Mouse (Mus musculus) kidney, embryonic 16.5 days (tissue): ENCODE measurements around the gene Ptn. TPM values are rescaled to one million over a fixed set of nuclear protein-coding genes. Genes with fewer than 3 reads are reported as not detected.

Experiments
- ATAC-seq: fragments of 200-750 bp; cut with Nextera tagmentation; 2 replicates; pipeline ENCODE4 v1.8.0; 2017; ENCODE audit warnings: moderate TSS enrichment; ENCODE audit not compliant: low FRiP score, low TSS enrichment
- H3K27ac ChIP-seq: fragments of 300-500 bp; sonication (generic); 2 replicates; pipeline ENCODE4 v1.5.1; 2014; ENCODE audit warnings: low read length
- H3K27me3 ChIP-seq: fragments of 300-500 bp; sonication (generic); 2 replicates; pipeline ENCODE4 v1.6.1; 2014; ENCODE audit warnings: low read length, control low read depth, mixed read lengths; ENCODE audit not compliant: insufficient read depth
- H3K36me3 ChIP-seq: fragments of 300-500 bp; sonication (generic); 2 replicates; pipeline ENCODE4 v1.6.1; 2014; ENCODE audit warnings: low read length, control low read depth, mixed read lengths; ENCODE audit not compliant: insufficient read depth
- H3K4me1 ChIP-seq: fragments of 300-500 bp; sonication (generic); 2 replicates; pipeline ENCODE4 v1.6.1; 2014; ENCODE audit warnings: low read length, control low read depth, mixed read lengths; ENCODE audit not compliant: insufficient read depth
- H3K4me2 ChIP-seq: fragments of 300-500 bp; sonication (generic); replicated peaks from 2 replicates; pipeline ENCODE4 v1.6.1; 2014; ENCODE audit warnings: low read depth, low read length
- H3K4me3 ChIP-seq: fragments of 300-500 bp; sonication (generic); 2 replicates; pipeline ENCODE4 v1.5.1; 2014; ENCODE audit warnings: mild to moderate bottlenecking, low read length
- H3K9ac ChIP-seq: fragments of 300-500 bp; sonication (generic); replicated peaks from 2 replicates; pipeline ENCODE4 v1.6.1; 2014; ENCODE audit warnings: low read length
- H3K9me3 ChIP-seq: fragments of 300-500 bp; sonication (generic); 2 replicates; pipeline ENCODE4 v1.6.1; 2016; ENCODE audit warnings: low read length, control low read depth
- WGBS: fragments of 180-500 bp; shearing (Covaris S2); extraction: QIAGEN DNeasy Blood & Tissue Kit; methylation state at CpG from one replicate; pipeline ENCODE4 v1.1.7; 2014; 5-methylcytosine and 5-hydroxymethylcytosine counted together
- polyA plus RNA-seq: library from polyadenylated mRNA; unstranded; fragments of >200 nt; fragmentation: Nextera tagmentation; extraction: Ambion mirVana; gene quantifications from 2 replicates; pipeline ENCODE4 v1.2.1, GENCODE M21; 2015

Gene Ptn
- polyA plus RNA-seq, 1 experiment from 2014 or later, result 342 TPM

GRCm38 (mm10) chr6:36794535-36794934 is 15.5 kb downstream of the Ptn start:
- Histone ChIP-seq H3K9ac (no peak overlapping the region), H3K27ac (no peak overlapping the region), H3K4me3 (no peak overlapping the region), H3K27me3 (no peaks in the 10 kb centered on the region), H3K4me1 (peaks cover 4% of the 10 kb centered on the region; the same call in 1 of the 2 replicates), H3K4me2 (no peak overlapping the region), H3K9me3 (no peaks in the 10 kb centered on the region), H3K36me3 (no peaks in the 10 kb centered on the region)
- ATAC-seq, result no peak
- WGBS, result 77% methylated on average over 4 of the region's 4 CpGs

GRCm38 (mm10) chr6:36793775-36794174 is 16.2 kb downstream of the Ptn start:
- Histone ChIP-seq H3K4me1 (peaks cover 10% of the 10 kb centered on the region), H3K36me3 (no peaks in the 10 kb centered on the region), H3K9me3 (no peaks in the 10 kb centered on the region), H3K27me3 (no peaks in the 10 kb centered on the region), H3K27ac (no peak overlapping the region), H3K9ac (no peak overlapping the region), H3K4me3 (no peak overlapping the region), H3K4me2 (no peak overlapping the region)
- no peak for ATAC-seq
- WGBS, result 47% methylated on average over 5 of the region's 5 CpGs

- no peak overlapping the region for H3K9ac ChIP-seq
- no peaks in the 10 kb centered on the region for H3K27me3 ChIP-seq
- ATAC-seq, result no peak
- H3K4me3 ChIP-seq, result no peak overlapping the region
- no peaks in the 10 kb centered on the region for H3K9me3 ChIP-seq
- H3K27ac ChIP-seq, result no peak overlapping the region; the same call in 1 of the 2 replicates
- WGBS, result 54% methylated on average over 4 of the region's 4 CpGs
- no peaks in the 10 kb centered on the region for H3K36me3 ChIP-seq
- no peak overlapping the region for H3K4me2 ChIP-seq
- H3K4me1 ChIP-seq, result peaks cover 30% of the 10 kb centered on the region
Measured at GRCm38 (mm10) chr6:36789261-36789660, 20.8 kb downstream of the Ptn start.

- 0 out of 2 replicates have a peak overlapping the region, but pooled peaks have one; percentile 7 for H3K4me2 ChIP-seq
- no peak overlapping the region for H3K9ac ChIP-seq
- H3K27ac ChIP-seq, result peak overlapping the region; percentile 69
- ATAC-seq, result peak; percentile 93
- no peaks in the 10 kb centered on the region for H3K36me3 ChIP-seq
- no peaks in the 10 kb centered on the region for H3K9me3 ChIP-seq
- 34% methylated on average over 12 of the region's 12 CpGs for WGBS
- no peaks in the 10 kb centered on the region for H3K27me3 ChIP-seq
- no peak overlapping the region for H3K4me3 ChIP-seq
- H3K4me1 ChIP-seq, result peaks cover 30% of the 10 kb centered on the region
Measured at GRCm38 (mm10) chr6:36788576-36789191, 21.3 kb downstream of the Ptn start.

- no peak for ATAC-seq
- Histone ChIP-seq H3K4me1 (peaks cover 44% of the 10 kb centered on the region), H3K9ac (no peak overlapping the region), H3K36me3 (no peaks in the 10 kb centered on the region), H3K27me3 (no peaks in the 10 kb centered on the region), H3K27ac (no peak overlapping the region), H3K4me2 (no peak overlapping the region), H3K4me3 (no peak overlapping the region), H3K9me3 (no peaks in the 10 kb centered on the region)
- WGBS, result 36% methylated on average over 3 of the region's 3 CpGs
Measured at GRCm38 (mm10) chr6:36784682-36785208, 25.3 kb downstream of the Ptn start.

- Histone ChIP-seq H3K9ac (no peak overlapping the region), H3K4me2 (no peak overlapping the region), H3K4me3 (no peak overlapping the region), H3K36me3 (no peaks in the 10 kb centered on the region), H3K4me1 (peaks cover 39% of the 10 kb centered on the region), H3K27me3 (no peaks in the 10 kb centered on the region), H3K27ac (0 out of 2 replicates have a peak overlapping the region, but pooled peaks have one; percentile 14), H3K9me3 (no peaks in the 10 kb centered on the region)
- no peak for ATAC-seq
- WGBS, result 74% methylated on average over 4 of the region's 4 CpGs
Measured at GRCm38 (mm10) chr6:36782481-36782880, 27.5 kb downstream of the Ptn start.

GRCm38 (mm10) chr6:36777567-36778337 is 32.3 kb downstream of the Ptn start:
- WGBS, result 44% methylated on average over 7 of the region's 7 CpGs
- ATAC-seq, result peak; percentile 50; the same call in 1 of the 2 replicates
- Histone ChIP-seq H3K27ac (peak overlapping the region; percentile 36), H3K4me3 (no peak overlapping the region), H3K4me2 (no peak overlapping the region; the same call in 1 of the 2 replicates), H3K9me3 (no peaks in the 10 kb centered on the region), H3K4me1 (peaks cover 41% of the 10 kb centered on the region), H3K27me3 (no peaks in the 10 kb centered on the region), H3K36me3 (no peaks in the 10 kb centered on the region), H3K9ac (no peak overlapping the region)

GRCm38 (mm10) chr6:36777039-36777438 is 33.0 kb downstream of the Ptn start:
- ATAC-seq, result no peak

GRCm38 (mm10) chr6:36775647-36776360 is 34.2 kb downstream of the Ptn start:
- no peaks in the 10 kb centered on the region for H3K9me3 ChIP-seq
- no peak overlapping the region for H3K9ac ChIP-seq
- no peak overlapping the region for H3K27ac ChIP-seq
- H3K4me3 ChIP-seq, result no peak overlapping the region
- no peak for ATAC-seq
- 60% methylated on average over 10 of the region's 10 CpGs for WGBS
- peaks cover 30% of the 10 kb centered on the region for H3K4me1 ChIP-seq
- H3K4me2 ChIP-seq, result no peak overlapping the region
- no peaks in the 10 kb centered on the region for H3K27me3 ChIP-seq
- no peaks in the 10 kb centered on the region for H3K36me3 ChIP-seq

More at GRCm38 (mm10) chr6:36777039-36777438, 33.0 kb downstream of the Ptn start:
- Histone ChIP-seq H3K4me1 (peaks cover 34% of the 10 kb centered on the region), H3K27ac (peak overlapping the region; percentile 36; the same call in 1 of the 2 replicates), H3K36me3 (no peaks in the 10 kb centered on the region), H3K27me3 (no peaks in the 10 kb centered on the region), H3K4me3 (no peak overlapping the region), H3K9ac (no peak overlapping the region), H3K4me2 (no peak overlapping the region), H3K9me3 (no peaks in the 10 kb centered on the region)
- 47% methylated on average over 2 of the region's 2 CpGs for WGBS
